10 mouse cellular contexts compared by ENCODE assay signal in the genomic region with DNA sequence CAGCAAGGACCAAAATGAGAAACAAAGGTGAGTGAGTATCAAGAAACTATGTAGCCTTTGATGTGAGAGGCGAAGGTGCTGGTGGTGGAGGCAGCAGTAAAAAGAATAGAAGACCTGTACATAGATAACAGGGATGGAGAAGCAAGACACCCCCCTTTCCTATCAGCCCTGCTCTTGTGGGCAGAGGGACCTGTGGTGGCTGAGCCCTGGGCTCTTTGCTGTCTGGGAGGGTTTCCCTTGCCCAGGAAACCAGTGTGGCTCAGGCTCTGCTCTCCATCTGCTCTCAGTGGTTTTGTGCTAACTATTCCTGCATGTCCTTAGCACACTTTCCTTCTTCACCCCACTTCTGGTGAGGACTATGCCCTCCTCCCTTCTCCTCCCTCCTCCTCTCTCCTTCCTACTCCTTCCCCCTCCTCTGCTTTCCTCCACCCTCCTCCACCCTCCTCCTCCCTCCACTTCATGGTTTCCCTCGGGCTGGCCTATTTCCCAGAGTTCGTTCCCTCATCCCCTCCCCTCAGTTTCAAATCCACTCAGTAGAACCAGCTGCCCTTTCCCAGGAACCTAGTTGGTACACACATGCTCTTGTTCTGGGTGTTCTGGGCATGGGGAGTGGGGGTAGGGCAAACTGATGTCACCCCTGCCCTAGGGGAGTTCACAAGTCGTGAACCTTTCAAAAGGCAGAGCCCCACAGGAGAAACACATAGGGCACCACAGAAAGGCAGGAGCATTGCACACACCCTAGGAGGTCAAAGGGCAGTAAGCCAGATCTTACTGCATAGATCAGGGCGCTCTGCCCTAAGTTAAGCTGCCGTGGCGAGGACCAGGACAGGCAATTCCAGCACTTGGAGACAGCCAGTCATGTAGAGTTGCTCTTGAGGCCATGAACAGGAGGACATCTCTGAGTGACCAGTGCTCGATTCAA.
A peak's percentile ranks its signal among the peaks of the same experiment; 100 is the strongest.
DNase-seq lines count a peak whose midpoint lies in the region; ATAC-seq lines count a peak whose summit lies in the region.
"Had no signal": no experiment of that assay in that cellular context is flagged by ENCODE, and none has a peak within 500 bp of the region (broad histone marks: within the 10 kb centered on the region; RNA-seq: fewer than 3 reads in every experiment).

No protein-coding gene starts in this region.

- no peaks in the 10 kb centered on the region for H3K27me3 ChIP-seq in kidney, embryonic 14.5 days (ENCODE audit: control insufficient read depth, insufficient read depth, low read length)
- no peaks in the 10 kb centered on the region for H3K27me3 ChIP-seq in embryonic facial prominence, embryonic 11.5 days (ENCODE audit: control insufficient read depth, insufficient read depth, low read length)

- H3K4me3 ChIP-seq in kidney, embryonic 14.5 days (ENCODE audit: low read length): no peak overlapping the region
- H3K4me3 ChIP-seq in embryonic facial prominence, embryonic 11.5 days (ENCODE audit: low read depth, low read length): no peak overlapping the region

- H3K36me3 ChIP-seq in kidney, embryonic 14.5 days (ENCODE audit: control insufficient read depth, insufficient read depth, low read length): no peaks in the 10 kb centered on the region
- H3K36me3 ChIP-seq in embryonic facial prominence, embryonic 11.5 days (replicated peaks; ENCODE audit: control insufficient read depth, insufficient read depth, low read depth, low read length): no peaks in the 10 kb centered on the region

- peak; percentile 28 for DNase-seq in kidney, adult 11 months
- no peak for DNase-seq in embryonic facial prominence, embryonic 11.5 days (ENCODE audit: low spot score)
- peak; percentile 63 to 65 for DNase-seq in kidney, postnatal 36 days
- DNase-seq in spleen, postnatal 14 days (ENCODE audit: low spot score in 2 of 2): no peak
- no peak for DNase-seq in right cerebral cortex, postnatal 36 days (ENCODE audit: low spot score in 2 of 2)
- DNase-seq in adrenal gland, postnatal 25 days: no peak
- DNase-seq: layer of hippocampus, postnatal 36 days; thymus, postnatal 14 days had no signal

- 54% methylated on average over 8 of the region's 8 CpGs for WGBS in kidney, embryonic 14.5 days
- 42% methylated on average over 8 of the region's 8 CpGs for WGBS in embryonic facial prominence, embryonic 11.5 days

- ATAC-seq in kidney, embryonic 14.5 days (ENCODE audit: low FRiP score, low TSS enrichment): no peak
- ATAC-seq in embryonic facial prominence, embryonic 11.5 days (replicated peaks; ENCODE audit: insufficient number of reproducible peaks, low FRiP score, low TSS enrichment, low read depth): 0 out of 2 replicates have a peak, but pooled peaks have one; percentile 14
- ATAC-seq in megakaryocyte-erythroid progenitor cell, adult 5-6 weeks (replicated peaks; ENCODE audit: low FRiP score, low TSS enrichment, poor library complexity, severe bottlenecking): peak; percentile 61

- no peaks in the 10 kb centered on the region for H3K9me3 ChIP-seq in kidney, embryonic 14.5 days (ENCODE audit: control insufficient read depth, low read length)
- no peaks in the 10 kb centered on the region for H3K9me3 ChIP-seq in embryonic facial prominence, embryonic 11.5 days (replicated peaks; ENCODE audit: control insufficient read depth, low read length)

- H3K4me1 ChIP-seq in kidney, embryonic 14.5 days (ENCODE audit: control insufficient read depth, insufficient read depth, low read length): peaks cover 38% of the 10 kb centered on the region
- peaks cover 15% of the 10 kb centered on the region for H3K4me1 ChIP-seq in embryonic facial prominence, embryonic 11.5 days (ENCODE audit: control insufficient read depth, insufficient read depth, low read length)

- H3K4me2 ChIP-seq in kidney, embryonic 14.5 days (replicated peaks; ENCODE audit: low read depth, low read length): no peak overlapping the region
- H3K4me2 ChIP-seq in embryonic facial prominence, embryonic 11.5 days (ENCODE audit: low read depth, low read length): no peak overlapping the region

- no peak overlapping the region for H3K27ac ChIP-seq in kidney, embryonic 14.5 days (ENCODE audit: low read depth, low read length)
- H3K27ac ChIP-seq in embryonic facial prominence, embryonic 11.5 days (replicated peaks; ENCODE audit: low read depth, low read length): 0 out of 2 replicates have a peak overlapping the region, but pooled peaks have one; percentile 16

- no peak overlapping the region for H3K9ac ChIP-seq in kidney, embryonic 14.5 days (ENCODE audit: low read depth, low read length)
- H3K9ac ChIP-seq in embryonic facial prominence, embryonic 11.5 days (replicated peaks; ENCODE audit: low read length): no peak overlapping the region

Comparison
In these comparisons a context has a peak if more than half of its experiments do, and no peak if none do; other contexts are left out.
1. DNase-seq: peak in kidney, adult 11 months (single experiment) and kidney, postnatal 36 days (2 of 2); none in embryonic facial prominence, embryonic 11.5 days (single experiment), spleen, postnatal 14 days (0 of 2), right cerebral cortex, postnatal 36 days (0 of 2) and adrenal gland, postnatal 25 days (single experiment).